Mouse (Mus musculus) stomach, postnatal 0 days (tissue): ENCODE measurements around the gene Slc22a23.

ENCODE experiments used
- CTCF ChIP-seq: IDR thresholded peaks from 2 replicates; pipeline ENCODE4 v1.5.1; 2016; ENCODE audit warnings: antibody characterized with exemption, low read depth, mild to moderate bottlenecking, moderate library complexity
- EP300 ChIP-seq: optimal IDR thresholded peaks from 2 replicates; pipeline ENCODE3; 2016; ENCODE audit warnings: antibody characterized with exemption

- TF ChIP-seq EP300 = no peak
- no peak for TF ChIP-seq CTCF
These were observed 110.5 kb downstream of the Slc22a23 start for GRCm38 (mm10) chr13:34234439-34234838.
